Mouse (Mus musculus) forebrain, embryonic 10.5 days (tissue): ENCODE measurements around the gene Ncbp3. TPM values are rescaled to one million over a fixed set of nuclear protein-coding genes. Genes with fewer than 3 reads are reported as not detected.

Source experiments
- DNase-seq: peaks from one replicate; pipeline ENCODE4 v3.0.0-alpha.2; 2017; ENCODE audit warnings: low spot score; ENCODE audit errors: extremely low spot score
- H3K27ac ChIP-seq: fragments of 300-500 bp; sonication (generic); 2 replicates; pipeline ENCODE4 v1.5.1; 2016; ENCODE audit warnings: mild to moderate bottlenecking
- H3K27me3 ChIP-seq: fragments of 300-500 bp; sonication (generic); 2 replicates; pipeline ENCODE4 v1.6.1; 2016; ENCODE audit warnings: mild to moderate bottlenecking; ENCODE audit not compliant: poor library complexity, severe bottlenecking
- H3K36me3 ChIP-seq: fragments of 300-500 bp; sonication (generic); replicated peaks from 2 replicates; pipeline ENCODE4 v1.6.1; 2016; ENCODE audit warnings: mild to moderate bottlenecking, moderate library complexity
- H3K4me1 ChIP-seq: fragments of 300-500 bp; sonication (generic); 2 replicates; pipeline ENCODE4 v1.6.1; 2016
- H3K4me3 ChIP-seq: fragments of 300-500 bp; sonication (generic); 2 replicates; pipeline ENCODE4 v1.5.1; 2016; ENCODE audit warnings: mild to moderate bottlenecking, moderate library complexity
- H3K9me3 ChIP-seq: fragments of 300-500 bp; sonication (generic); 2 replicates; pipeline ENCODE4 v1.6.1; 2016; ENCODE audit warnings: mild to moderate bottlenecking, moderate library complexity
- WGBS: fragments of 180-500 bp; shearing (Covaris S2); methylation state at CpG from one replicate; pipeline ENCODE4 v1.1.7; 2016; 5-methylcytosine and 5-hydroxymethylcytosine counted together
- polyA plus RNA-seq: library from polyadenylated mRNA; unstranded; fragments of >200 nt; fragmentation: Nextera tagmentation; extraction: Ambion mirVana; gene quantifications from 2 replicates; pipeline ENCODE4 v1.2.1, GENCODE M21; 2016

Ncbp3 gene
- 12.1 and 13.9 TPM in 2 replicates for polyA plus RNA-seq

DNA sequence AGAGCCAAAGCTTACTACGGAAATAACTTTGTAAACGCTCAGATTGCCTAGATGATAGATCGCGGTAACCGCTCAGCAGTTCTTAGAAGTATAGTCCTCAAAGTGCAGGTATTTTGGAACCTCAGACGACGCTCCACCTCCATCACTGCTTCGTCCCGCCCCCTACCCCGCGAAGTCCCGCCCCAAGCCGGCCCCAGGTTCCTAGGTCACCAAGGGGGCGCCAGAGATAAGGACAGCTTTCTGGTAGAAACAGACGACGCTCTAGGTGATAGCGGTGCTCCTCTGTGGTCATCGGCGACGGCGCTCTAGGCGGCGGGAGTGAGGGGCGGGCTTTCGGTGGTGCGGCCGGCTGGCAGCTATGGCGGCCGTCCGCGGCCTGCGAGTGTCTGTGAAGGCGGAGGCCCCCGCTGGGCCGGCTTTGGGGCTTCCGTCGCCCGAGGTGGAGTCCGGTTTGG lies at the start of gene Ncbp3:
Gene Ncbp3 (plus strand): TSS at position 242 of the 455 bp plus-strand sequence.
- no peaks in the 10 kb centered on the region for H3K9me3 ChIP-seq
- peak within 1 kb of the TSS; percentile 93 for H3K4me3 ChIP-seq
- under 1% methylated on average over 39 of the region's 39 CpGs for WGBS
- H3K27ac ChIP-seq, result peak within 1 kb of the TSS; percentile 97
- no peaks in the 10 kb centered on the region for H3K27me3 ChIP-seq
- peaks cover 26% of the 10 kb centered on the region for H3K36me3 ChIP-seq
- DNase-seq, result peak; percentile 95
- H3K4me1 ChIP-seq, result peaks cover 26% of the 10 kb centered on the region

DNA sequence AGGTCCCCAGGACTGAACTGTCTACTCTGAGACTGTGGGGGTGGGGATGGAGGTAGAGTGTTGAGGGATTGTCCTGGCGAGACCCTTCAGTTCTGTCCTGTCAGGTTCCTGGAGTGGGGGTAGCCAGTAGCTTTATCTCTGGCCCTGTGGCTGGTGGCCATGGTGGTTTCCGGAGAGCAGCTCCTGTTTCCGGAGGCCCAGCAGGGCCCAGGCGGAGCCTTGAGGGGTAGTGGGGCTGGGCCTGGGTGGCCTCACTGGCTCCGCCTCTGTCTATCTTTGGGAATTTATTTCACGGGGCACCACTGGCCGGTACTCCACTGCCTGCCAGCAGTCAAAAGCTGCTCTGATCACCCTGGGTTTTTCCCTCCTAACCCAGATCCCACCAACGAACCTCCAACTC lies 48.8 kb upstream of the Ncbp3 start, which contains the start of gene P2rx1:
Gene P2rx1 (plus strand): TSS at position 333 of the 400 bp plus-strand sequence.
- Histone ChIP-seq H3K4me3 (no peak within 1 kb of the TSS), H3K36me3 (no peaks in the 10 kb centered on the region), H3K9me3 (no peaks in the 10 kb centered on the region), H3K27ac (peak within 1 kb of the TSS; percentile 20; the same call in 1 of the 2 replicates), H3K27me3 (0 out of 2 replicates have a peak, but pooled peaks cover 4% of the 10 kb centered on the region), H3K4me1 (peaks cover 15% of the 10 kb centered on the region)
- WGBS, result 60% methylated on average over 8 of the region's 8 CpGs
- DNase-seq, result no peak

- Histone ChIP-seq H3K36me3 (no peaks in the 10 kb centered on the region), H3K9me3 (no peaks in the 10 kb centered on the region), H3K27me3 (0 out of 2 replicates have a peak, but pooled peaks cover 4% of the 10 kb centered on the region), H3K27ac (no peak overlapping the region), H3K4me1 (peaks cover 15% of the 10 kb centered on the region), H3K4me3 (no peak overlapping the region)
- WGBS, result 13% methylated on average over 6 of the region's 6 CpGs
- peak; percentile 52 for DNase-seq
These were observed 46.6 kb upstream of the Ncbp3 start for GRCm38 (mm10) chr11:73001029-73001428.

DNA sequence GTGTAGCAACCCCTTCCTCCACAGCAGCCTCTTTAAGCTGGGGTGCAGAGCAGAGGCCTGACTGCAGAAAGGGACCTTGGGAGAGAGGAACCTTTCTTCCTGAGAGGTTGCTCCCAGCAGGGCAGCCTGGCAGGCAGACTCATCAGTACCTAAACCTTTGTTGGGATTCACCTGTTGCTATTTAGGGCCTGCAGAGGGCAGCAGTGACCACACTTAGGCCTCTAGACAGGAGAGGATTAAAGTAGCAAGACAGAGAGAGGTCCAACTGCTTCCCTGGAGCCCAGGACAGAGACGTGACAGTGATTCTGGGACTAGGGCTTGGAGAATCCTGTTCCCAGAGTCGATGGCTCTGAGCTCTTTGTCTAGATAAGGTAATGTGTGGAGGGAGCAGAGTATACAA lies 41.2 kb upstream of the Ncbp3 start:
- peak; percentile 57 for DNase-seq
- H3K27ac ChIP-seq, result no peak overlapping the region
- 8% methylated on average over 2 of the region's 2 CpGs for WGBS
- H3K4me1 ChIP-seq, result no peaks in the 10 kb centered on the region
- no peaks in the 10 kb centered on the region for H3K9me3 ChIP-seq
- peaks cover 24% of the 10 kb centered on the region for H3K27me3 ChIP-seq
- no peaks in the 10 kb centered on the region for H3K36me3 ChIP-seq
- no peak overlapping the region for H3K4me3 ChIP-seq

DNA sequence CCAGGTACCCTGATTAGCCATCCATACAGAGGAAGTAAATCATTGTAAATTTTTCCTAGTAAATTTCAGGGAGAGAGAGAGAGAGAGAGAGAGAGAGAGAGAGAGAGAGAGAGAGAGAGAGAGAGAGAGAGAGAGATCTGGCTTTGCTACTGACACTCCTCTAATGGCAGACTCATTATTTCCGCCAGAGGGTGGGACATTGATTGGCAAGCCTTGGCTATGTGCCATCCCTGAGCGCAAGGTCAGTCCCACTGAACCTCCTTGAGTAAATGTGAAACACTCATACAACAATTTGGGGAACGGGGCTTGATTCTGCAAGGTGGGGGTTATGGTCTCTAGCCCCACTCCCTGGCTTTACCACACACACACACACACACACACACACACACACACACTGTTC lies 40.5 kb upstream of the Ncbp3 start:
- no peak for DNase-seq
- Histone ChIP-seq H3K36me3 (no peaks in the 10 kb centered on the region), H3K27me3 (peaks cover 22% of the 10 kb centered on the region), H3K27ac (no peak overlapping the region), H3K4me1 (no peaks in the 10 kb centered on the region), H3K4me3 (no peak overlapping the region), H3K9me3 (no peaks in the 10 kb centered on the region)
- WGBS, result 93% methylated on average over 3 of the region's 3 CpGs

GRCm38 (mm10) chr11:73007698-73008481 lies 39.7 kb upstream of the Ncbp3 start:
- Histone ChIP-seq H3K4me1 (no peaks in the 10 kb centered on the region), H3K27me3 (peaks cover 22% of the 10 kb centered on the region), H3K4me3 (no peak overlapping the region), H3K27ac (no peak overlapping the region), H3K9me3 (no peaks in the 10 kb centered on the region), H3K36me3 (no peaks in the 10 kb centered on the region)
- DNase-seq, result peak; percentile 41
- 67% methylated on average over 11 of the region's 11 CpGs for WGBS

DNA sequence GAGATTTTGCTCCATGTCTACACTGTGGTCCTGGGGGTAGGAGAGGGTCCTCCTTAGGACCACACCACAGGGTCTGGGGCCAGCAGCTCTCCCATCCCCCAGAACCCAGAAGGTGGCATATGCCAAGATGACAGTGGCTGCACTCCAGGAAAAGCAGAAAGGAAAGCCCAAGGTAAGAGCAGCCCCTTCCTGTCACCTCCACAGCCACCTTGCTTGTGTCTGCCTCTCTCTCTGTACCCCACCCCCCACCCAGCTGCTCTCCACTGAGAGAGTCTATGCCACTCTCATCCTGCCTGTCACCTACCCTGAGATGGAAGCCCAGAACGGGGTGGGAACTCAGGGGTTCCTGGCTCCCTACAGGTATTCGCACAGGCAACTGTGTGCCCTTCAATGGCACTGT lies 38.8 kb upstream of the Ncbp3 start:
- Histone ChIP-seq H3K27me3 (peaks cover 22% of the 10 kb centered on the region), H3K4me1 (no peaks in the 10 kb centered on the region), H3K9me3 (no peaks in the 10 kb centered on the region), H3K27ac (no peak overlapping the region), H3K4me3 (no peak overlapping the region), H3K36me3 (no peaks in the 10 kb centered on the region)
- 70% methylated on average over 2 of the region's 2 CpGs for WGBS
- no peak for DNase-seq

- Histone ChIP-seq H3K27ac (no peak overlapping the region), H3K4me1 (no peaks in the 10 kb centered on the region), H3K36me3 (no peaks in the 10 kb centered on the region), H3K9me3 (no peaks in the 10 kb centered on the region), H3K4me3 (no peak overlapping the region), H3K27me3 (peaks cover 23% of the 10 kb centered on the region)
- 58% methylated on average over 13 of the region's 13 CpGs for WGBS
- DNase-seq, result no peak
These were observed 37.9 kb upstream of the Ncbp3 start for GRCm38 (mm10) chr11:73009531-73010274.

DNA sequence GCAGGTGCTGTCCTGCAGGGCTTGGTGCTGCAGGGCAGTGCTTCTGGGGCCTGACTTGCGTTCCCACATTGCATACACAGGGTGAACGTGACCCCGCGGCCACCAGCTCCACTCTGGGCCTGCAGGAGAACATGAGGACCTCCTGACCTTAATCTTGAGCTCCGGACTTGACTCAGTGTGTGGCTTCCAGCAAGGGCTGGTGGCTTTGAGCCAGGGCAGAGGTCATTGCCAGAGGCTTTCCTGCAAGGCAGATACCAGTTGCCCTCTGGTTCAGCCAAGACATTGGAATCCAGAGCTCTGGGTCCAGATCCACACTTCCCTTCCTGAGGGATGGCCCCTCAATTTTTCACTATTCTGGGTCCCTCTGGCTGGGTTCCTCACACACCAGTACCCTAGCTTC lies 33.6 kb upstream of the Ncbp3 start:
- H3K27me3 ChIP-seq, result peaks cover 48% of the 10 kb centered on the region
- H3K4me1 ChIP-seq, result peaks cover 10% of the 10 kb centered on the region
- H3K4me3 ChIP-seq, result no peak overlapping the region
- no peak overlapping the region for H3K27ac ChIP-seq
- DNase-seq, result no peak
- no peaks in the 10 kb centered on the region for H3K36me3 ChIP-seq
- H3K9me3 ChIP-seq, result no peaks in the 10 kb centered on the region
- 79% methylated on average over 5 of the region's 5 CpGs for WGBS

GRCm38 (mm10) chr11:73014831-73015344 lies 32.7 kb upstream of the Ncbp3 start:
- WGBS, result 94% methylated on average over 4 of the region's 4 CpGs
- Histone ChIP-seq H3K27ac (no peak overlapping the region), H3K9me3 (no peaks in the 10 kb centered on the region), H3K27me3 (peaks cover 49% of the 10 kb centered on the region), H3K4me1 (peaks cover 19% of the 10 kb centered on the region), H3K36me3 (no peaks in the 10 kb centered on the region), H3K4me3 (no peak overlapping the region)
- DNase-seq, result no peak

DNA sequence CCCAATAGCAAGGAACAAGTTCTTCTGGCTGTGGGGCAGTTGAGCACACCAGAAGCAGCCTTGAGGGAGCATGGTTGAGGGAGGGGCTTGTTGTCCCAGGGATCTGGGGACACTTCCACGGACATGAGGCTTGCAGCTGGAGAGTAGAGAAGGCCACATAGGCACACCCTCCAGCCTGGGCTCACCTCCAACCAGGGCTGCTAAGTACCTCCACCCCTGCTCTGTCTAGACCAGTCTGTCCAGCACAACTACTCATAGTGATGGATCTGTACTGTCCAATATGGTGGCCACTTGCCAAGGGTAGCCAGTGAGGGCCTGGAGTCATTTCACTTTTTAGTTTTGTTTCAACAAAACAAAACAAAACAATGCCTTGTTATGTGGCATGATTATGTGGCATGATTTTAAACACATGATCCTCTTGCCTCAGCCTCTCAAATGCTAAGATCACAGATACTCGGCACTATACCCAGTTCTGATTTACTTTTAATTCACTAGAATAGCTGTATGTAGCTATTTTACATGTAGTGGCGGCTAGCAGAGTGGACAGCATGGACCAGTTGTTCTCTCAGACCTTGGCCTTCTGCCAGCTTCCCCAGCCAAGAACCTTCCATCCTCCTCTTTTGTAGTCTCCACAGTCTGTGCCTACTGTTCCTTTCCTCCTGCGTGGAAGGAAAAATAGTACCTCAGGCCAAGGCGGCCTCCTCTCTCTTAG lies 32.0 kb upstream of the Ncbp3 start:
- Histone ChIP-seq H3K27ac (no peak overlapping the region), H3K4me3 (no peak overlapping the region), H3K36me3 (no peaks in the 10 kb centered on the region), H3K9me3 (no peaks in the 10 kb centered on the region), H3K27me3 (peaks cover 54% of the 10 kb centered on the region), H3K4me1 (peaks cover 22% of the 10 kb centered on the region)
- DNase-seq, result no peak
- 87% methylated on average over 5 of the region's 5 CpGs for WGBS

GRCm38 (mm10) chr11:73016103-73016420 lies 31.5 kb upstream of the Ncbp3 start:
- no peaks in the 10 kb centered on the region for H3K9me3 ChIP-seq
- H3K27me3 ChIP-seq, result peaks cover 59% of the 10 kb centered on the region
- H3K4me1 ChIP-seq, result peaks cover 22% of the 10 kb centered on the region
- WGBS, result 78% methylated on average over 6 of the region's 6 CpGs
- H3K4me3 ChIP-seq, result no peak overlapping the region
- H3K27ac ChIP-seq, result no peak overlapping the region
- H3K36me3 ChIP-seq, result no peaks in the 10 kb centered on the region
- DNase-seq, result no peak
